ENCODE assay signal across 9 mouse cellular contexts in the genomic region with DNA sequence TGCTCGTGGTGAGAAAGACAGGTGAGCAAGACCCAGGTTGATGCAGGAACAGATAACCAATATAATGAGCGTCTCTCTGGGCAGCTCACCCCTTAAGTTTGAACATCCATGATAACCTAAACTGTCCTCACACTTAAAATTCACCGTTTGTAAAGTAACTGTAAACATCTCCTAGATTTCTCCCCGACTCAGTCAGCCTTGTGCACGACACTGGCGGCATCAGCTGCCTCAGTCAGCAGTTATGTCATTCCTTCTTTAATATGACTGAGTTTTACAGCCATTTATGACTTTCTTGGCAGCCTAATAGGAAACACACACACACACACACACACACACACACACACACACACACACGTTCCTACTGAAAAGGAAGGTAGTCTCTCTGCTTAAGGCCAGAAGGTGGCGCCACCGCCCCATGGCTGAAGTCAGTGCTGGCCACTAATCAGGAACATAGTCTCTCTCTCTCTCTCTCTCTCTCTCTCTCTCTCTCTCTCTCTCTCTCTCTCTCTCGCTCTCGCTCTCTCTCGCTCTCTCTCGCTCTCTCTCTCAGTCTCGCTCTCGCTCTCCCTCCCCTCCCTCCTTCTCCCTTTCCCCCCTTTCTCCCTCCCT.
DNase-seq lines count a peak whose midpoint lies in the region; ATAC-seq and TF ChIP-seq lines count a peak whose summit lies in the region.
"Had no signal": no experiment of that assay in that cellular context is flagged by ENCODE, and none has a peak within 500 bp of the region (broad histone marks: within the 10 kb centered on the region; RNA-seq: fewer than 3 reads in every experiment).

No protein-coding gene starts in this region.

- H3K9ac ChIP-seq in ES-Bruce4 (ENCODE audit: low read depth, poor library complexity, severe bottlenecking) = no peak overlapping the region
- H3K9ac ChIP-seq in embryonic facial prominence, embryonic 14.5 days (ENCODE audit: low read depth, low read length) = no peak overlapping the region
- H3K9ac ChIP-seq: liver, embryonic 13.5 days had no signal

- no peak overlapping the region for H3K4me3 ChIP-seq in ES-Bruce4 (ENCODE audit: low read depth, low read length)
- H3K4me3 ChIP-seq in embryonic facial prominence, embryonic 14.5 days (ENCODE audit: low read depth, low read length) = no peak overlapping the region
- H3K4me3 ChIP-seq in layer of hippocampus, adult 2 months = no peak overlapping the region
- H3K4me3 ChIP-seq: liver, embryonic 13.5 days had no signal

- no peak for TF ChIP-seq POLR2A in ES-Bruce4 (IDR thresholded peaks at IDR 0.05; ENCODE audit: insufficient read depth, low read length)

- H3K27me3 ChIP-seq in ES-Bruce4 (ENCODE audit: control insufficient read depth, insufficient read depth, low read length, poor library complexity, severe bottlenecking) = no peaks in the 10 kb centered on the region
- H3K27me3 ChIP-seq in embryonic facial prominence, embryonic 14.5 days (replicated peaks; ENCODE audit: control insufficient read depth, insufficient read depth, low read length) = no peaks in the 10 kb centered on the region
- H3K27me3 ChIP-seq: liver, embryonic 13.5 days had no signal

- no peak for TF ChIP-seq EP300 in ES-Bruce4 (IDR thresholded peaks at IDR 0.05; ENCODE audit: insufficient read depth, low read depth, low read length)

- peak; percentile 83 for ATAC-seq in embryonic facial prominence, embryonic 14.5 days (ENCODE audit: low read depth)

- H3K9me3 ChIP-seq in ES-Bruce4 (replicated peaks; ENCODE audit: control insufficient read depth, insufficient read depth, low read length, poor library complexity, severe bottlenecking) = no peaks in the 10 kb centered on the region
- H3K9me3 ChIP-seq in embryonic facial prominence, embryonic 14.5 days (ENCODE audit: control insufficient read depth, low read length) = no peaks in the 10 kb centered on the region
- H3K9me3 ChIP-seq: liver, embryonic 13.5 days had no signal

- TF ChIP-seq CTCF in ES-Bruce4 (IDR thresholded peaks at IDR 0.05; ENCODE audit: low read depth, low read length) = peak; percentile 82
- TF ChIP-seq CTCF in layer of hippocampus, adult 2 months (conservative IDR thresholded peaks at IDR 0.05) = peak; percentile 63

- no peaks in the 10 kb centered on the region for H3K4me1 ChIP-seq in ES-Bruce4 (ENCODE audit: control insufficient read depth, insufficient read depth, low read length)
- no peaks in the 10 kb centered on the region; the same call in 1 of the 2 replicates for H3K4me1 ChIP-seq in embryonic facial prominence, embryonic 14.5 days (ENCODE audit: control insufficient read depth, insufficient read depth, low read length)

- DNase-seq in adrenal gland, postnatal 36 days = peak; percentile 65 to 71
- peak; percentile 89 for DNase-seq in embryonic facial prominence, embryonic 14.5 days (ENCODE audit: low spot score)
- DNase-seq in heart, postnatal 10 days = peak; percentile 73 to 84
- peak; percentile 37 to 64 for DNase-seq in layer of hippocampus, adult 2 months (ENCODE audit: low spot score in 2 of 2)
- peak; percentile 78 for DNase-seq in lung, postnatal 10 days
- DNase-seq in retina, embryonic 14.5 days (ENCODE audit: low spot score) = peak; percentile 84
- peak; percentile 57 to 69 for DNase-seq in urinary bladder, postnatal 4 days (ENCODE audit: low spot score in 2 of 2)
- DNase-seq: liver, embryonic 13.5 days had no signal

- 22% methylated on average over 11 of the region's 15 CpGs for WGBS in embryonic facial prominence, embryonic 14.5 days

- H3K36me3 ChIP-seq in ES-Bruce4 (ENCODE audit: control insufficient read depth, insufficient read depth, low read length, poor library complexity, severe bottlenecking) = no peaks in the 10 kb centered on the region
- H3K36me3 ChIP-seq in embryonic facial prominence, embryonic 14.5 days (ENCODE audit: control insufficient read depth, insufficient read depth, low read length) = no peaks in the 10 kb centered on the region
- H3K36me3 ChIP-seq: liver, embryonic 13.5 days had no signal

- no peak overlapping the region for H3K27ac ChIP-seq in ES-Bruce4 (ENCODE audit: insufficient read depth, low read length)
- H3K27ac ChIP-seq in embryonic facial prominence, embryonic 14.5 days (replicated peaks; ENCODE audit: low read depth, low read length) = no peak overlapping the region
- H3K27ac ChIP-seq in layer of hippocampus, adult 2 months = no peak overlapping the region
- H3K27ac ChIP-seq: liver, embryonic 13.5 days had no signal

- intact Hi-C loops in heart, postnatal 10 days (cut with DNase I) = loop anchor here (2.0 to 10.0 kb wide), 4 partner anchors 476 to 1113 kb away; no protein-coding TSS in a partner anchor

- peak overlapping the region; percentile 12; the same call in 1 of the 2 replicates for H3K4me2 ChIP-seq in embryonic facial prominence, embryonic 14.5 days (ENCODE audit: low read depth, low read length)
- H3K4me2 ChIP-seq: liver, embryonic 13.5 days had no signal
